Mouse (Mus musculus): Measurements from ENCODE around the gene Kng2.

DNA sequence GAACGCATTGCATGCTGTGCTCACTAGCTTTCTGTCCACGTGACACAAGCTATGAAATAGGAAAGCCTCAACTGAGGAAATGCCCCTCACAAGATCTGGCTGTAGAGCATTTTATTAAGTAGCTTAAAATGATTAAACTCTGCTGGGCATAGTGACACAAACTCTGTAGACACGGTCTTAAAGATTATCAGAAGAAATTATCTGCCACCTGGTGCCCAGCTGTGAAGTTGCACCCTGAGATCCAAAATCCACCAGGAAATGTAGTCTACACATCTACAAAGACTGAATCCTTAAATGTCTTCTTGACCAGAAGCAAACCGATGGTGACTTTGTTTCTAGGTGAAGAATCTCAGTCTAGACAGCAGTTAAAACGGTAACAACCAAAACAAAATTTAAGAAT lies 17.0 kb upstream of the Kng2 start:
- TF ChIP-seq POLR2A (IDR thresholded peaks at IDR 0.05; ENCODE audit: borderline replicate concordance, low read depth, low read length) (no peak), CTCF (IDR thresholded peaks at IDR 0.05; ENCODE audit: low read depth, low read length) (no peak)

Measured in bone marrow macrophage, adult 2 months (primary cell).